Mouse (Mus musculus): ENCODE measurements around the gene Soat2. TPM values are rescaled to one million over a fixed set of nuclear protein-coding genes. Genes with fewer than 3 reads are reported as not detected.

Gene Soat2
- polyA plus RNA-seq, 1 experiment from 2014 or later: 13.6 TPM

- TF ChIP-seq EP300 (IDR thresholded peaks at IDR 0.05; ENCODE audit: low read depth) (no peak), CTCF (IDR thresholded peaks at IDR 0.05; ENCODE audit: low read depth) (no peak)
- no peak overlapping the region for H3K4me2 ChIP-seq (ENCODE audit: low read depth, low read length)
- DNase-seq (no peak), ATAC-seq (no peak)
- H3K36me3 ChIP-seq (replicated peaks; ENCODE audit: insufficient read depth, low read length): peaks cover 56% of the 10 kb centered on the region
- no peaks in the 10 kb centered on the region for H3K27me3 ChIP-seq (ENCODE audit: insufficient read depth, low read length)
- peaks cover 2% of the 10 kb centered on the region; the same call in 1 of the 2 replicates for H3K4me1 ChIP-seq (ENCODE audit: insufficient read depth)
- no peaks in the 10 kb centered on the region for H3K9me3 ChIP-seq (ENCODE audit: low read length)
- H3K9ac ChIP-seq (replicated peaks): no peak overlapping the region
- no peak overlapping the region for H3K27ac ChIP-seq (ENCODE audit: low read depth)
- H3K4me3 ChIP-seq (ENCODE audit: low read depth, low read length): no peak overlapping the region
- 75% methylated on average over 4 of the region's 4 CpGs for WGBS (ENCODE audit: insufficient replicate concordance)
Observed at GRCm38 (mm10) chr15:102113674-102114073, 36.7 kb upstream of the Soat2 start.

GRCm38 (mm10) chr15:102114651-102115260 lies 35.6 kb upstream of the Soat2 start:
- ATAC-seq: no peak
- H3K36me3 ChIP-seq (replicated peaks; ENCODE audit: insufficient read depth, low read length): peaks cover 52% of the 10 kb centered on the region
- no peak overlapping the region for H3K27ac ChIP-seq (ENCODE audit: low read depth)
- no peak overlapping the region for H3K4me2 ChIP-seq (ENCODE audit: low read depth, low read length)
- no peak overlapping the region for H3K9ac ChIP-seq (replicated peaks)
- H3K27me3 ChIP-seq (ENCODE audit: insufficient read depth, low read length): no peaks in the 10 kb centered on the region
- no peak for DNase-seq
- H3K4me3 ChIP-seq (ENCODE audit: low read depth, low read length): no peak overlapping the region
- H3K4me1 ChIP-seq (ENCODE audit: insufficient read depth): no peaks in the 10 kb centered on the region
- H3K9me3 ChIP-seq (ENCODE audit: low read length): no peaks in the 10 kb centered on the region
- TF ChIP-seq EP300 (IDR thresholded peaks at IDR 0.05; ENCODE audit: low read depth): no peak
- TF ChIP-seq CTCF (IDR thresholded peaks at IDR 0.05; ENCODE audit: low read depth): no peak
- WGBS (ENCODE audit: insufficient replicate concordance): 64% methylated on average over 7 of the region's 7 CpGs

- Histone ChIP-seq H3K4me1 (ENCODE audit: insufficient read depth) (no peaks in the 10 kb centered on the region), H3K4me2 (ENCODE audit: low read depth, low read length) (no peak overlapping the region), H3K27ac (ENCODE audit: low read depth) (no peak overlapping the region), H3K9me3 (ENCODE audit: low read length) (no peaks in the 10 kb centered on the region), H3K4me3 (ENCODE audit: low read depth, low read length) (no peak overlapping the region), H3K27me3 (ENCODE audit: insufficient read depth, low read length) (no peaks in the 10 kb centered on the region), H3K36me3 (replicated peaks; ENCODE audit: insufficient read depth, low read length) (peaks cover 45% of the 10 kb centered on the region), H3K9ac (replicated peaks) (no peak overlapping the region)
- TF ChIP-seq EP300 (IDR thresholded peaks at IDR 0.05; ENCODE audit: low read depth) (no peak), CTCF (IDR thresholded peaks at IDR 0.05; ENCODE audit: low read depth) (no peak)
- no peak for ATAC-seq
- 48% methylated on average over 9 of the region's 9 CpGs for WGBS (ENCODE audit: insufficient replicate concordance)
- DNase-seq: no peak
Observed at GRCm38 (mm10) chr15:102115731-102116231, 34.5 kb upstream of the Soat2 start.

- no peak overlapping the region for H3K9ac ChIP-seq (replicated peaks)
- 72% methylated on average over 11 of the region's 11 CpGs for WGBS (ENCODE audit: insufficient replicate concordance)
- H3K27me3 ChIP-seq (ENCODE audit: insufficient read depth, low read length): no peaks in the 10 kb centered on the region
- peaks cover 38% of the 10 kb centered on the region for H3K36me3 ChIP-seq (replicated peaks; ENCODE audit: insufficient read depth, low read length)
- H3K4me1 ChIP-seq (ENCODE audit: insufficient read depth): no peaks in the 10 kb centered on the region
- H3K9me3 ChIP-seq (ENCODE audit: low read length): no peaks in the 10 kb centered on the region
- TF ChIP-seq EP300 (IDR thresholded peaks at IDR 0.05; ENCODE audit: low read depth) (no peak), CTCF (IDR thresholded peaks at IDR 0.05; ENCODE audit: low read depth) (no peak)
- no peak for ATAC-seq
- H3K27ac ChIP-seq (ENCODE audit: low read depth): no peak overlapping the region
- no peak overlapping the region for H3K4me2 ChIP-seq (ENCODE audit: low read depth, low read length)
- no peak for DNase-seq
- H3K4me3 ChIP-seq (ENCODE audit: low read depth, low read length): no peak overlapping the region
Observed at GRCm38 (mm10) chr15:102116753-102117415, 33.4 kb upstream of the Soat2 start.

GRCm38 (mm10) chr15:102117461-102118443 lies 32.6 kb upstream of the Soat2 start:
- ATAC-seq (peak; percentile 38; the same call in 1 of the 2 replicates), DNase-seq (no peak)
- Histone ChIP-seq H3K36me3 (replicated peaks; ENCODE audit: insufficient read depth, low read length) (peaks cover 35% of the 10 kb centered on the region), H3K9me3 (ENCODE audit: low read length) (no peaks in the 10 kb centered on the region), H3K9ac (replicated peaks) (no peak overlapping the region), H3K4me3 (ENCODE audit: low read depth, low read length) (no peak overlapping the region), H3K4me2 (ENCODE audit: low read depth, low read length) (no peak overlapping the region), H3K27ac (ENCODE audit: low read depth) (no peak overlapping the region), H3K27me3 (ENCODE audit: insufficient read depth, low read length) (no peaks in the 10 kb centered on the region), H3K4me1 (ENCODE audit: insufficient read depth) (no peaks in the 10 kb centered on the region)
- 75% methylated on average over 19 of the region's 19 CpGs for WGBS (ENCODE audit: insufficient replicate concordance)
- peak; percentile 57 for TF ChIP-seq CTCF (IDR thresholded peaks at IDR 0.05; ENCODE audit: low read depth)
- TF ChIP-seq EP300 (IDR thresholded peaks at IDR 0.05; ENCODE audit: low read depth): no peak

GRCm38 (mm10) chr15:102118591-102118990 lies 31.7 kb upstream of the Soat2 start:
- Histone ChIP-seq H3K4me3 (ENCODE audit: low read depth, low read length) (no peak overlapping the region), H3K9ac (replicated peaks) (no peak overlapping the region), H3K9me3 (ENCODE audit: low read length) (no peaks in the 10 kb centered on the region), H3K36me3 (replicated peaks; ENCODE audit: insufficient read depth, low read length) (peaks cover 35% of the 10 kb centered on the region), H3K27ac (ENCODE audit: low read depth) (no peak overlapping the region), H3K27me3 (ENCODE audit: insufficient read depth, low read length) (no peaks in the 10 kb centered on the region), H3K4me1 (ENCODE audit: insufficient read depth) (no peaks in the 10 kb centered on the region), H3K4me2 (ENCODE audit: low read depth, low read length) (no peak overlapping the region)
- no peak for ATAC-seq
- WGBS (ENCODE audit: insufficient replicate concordance): 89% methylated on average over 4 of the region's 4 CpGs
- no peak for DNase-seq
- no peak for TF ChIP-seq EP300 (IDR thresholded peaks at IDR 0.05; ENCODE audit: low read depth)

All from liver, postnatal 0 days (tissue).